Mouse (Mus musculus) ovary, postnatal 14 days (tissue): Measurements from ENCODE around the gene Cbarp.
"Not testable (repeated sequence)": the region's sequence is repeated elsewhere in the genome, so short reads cannot be mapped to it uniquely, and the experiment has no call there.

Source experiments
- DNase-seq: peaks from one replicate; pipeline ENCODE4 v3.0.0; 2022; ENCODE audit warnings: low spot score

The Cbarp gene

GRCm38 (mm10) chr10:80170052-80170451 is 29.4 kb upstream of the Cbarp start:
- DNase-seq, result no peak

GRCm38 (mm10) chr10:80169651-80170050 is 29.0 kb upstream of the Cbarp start:
- no peak for DNase-seq

- no peak for DNase-seq
Observed at GRCm38 (mm10) chr10:80169070-80169469, 28.4 kb upstream of the Cbarp start.

GRCm38 (mm10) chr10:80168038-80168661 is 27.5 kb upstream of the Cbarp start:
- DNase-seq, result peak; percentile 92

GRCm38 (mm10) chr10:80167460-80168037 is 26.9 kb upstream of the Cbarp start:
- peak; percentile 99 for DNase-seq

- not testable (repeated sequence) for DNase-seq
Observed at GRCm38 (mm10) chr10:80166136-80166535, 25.5 kb upstream of the Cbarp start.

- DNase-seq, result no peak
Observed at GRCm38 (mm10) chr10:80165392-80166128, 24.9 kb upstream of the Cbarp start, which contains the start of gene Cirbp. TSS of gene Cirbp (plus strand) at chr10:80165985.

- DNase-seq, result peak; percentile 96
Observed at GRCm38 (mm10) chr10:80164998-80165344, 24.3 kb upstream of the Cbarp start.

GRCm38 (mm10) chr10:80164161-80164997 is 23.7 kb upstream of the Cbarp start:
- no peak for DNase-seq

GRCm38 (mm10) chr10:80163721-80164120 is 23.1 kb upstream of the Cbarp start:
- DNase-seq, result no peak

- DNase-seq, result no peak
Observed at GRCm38 (mm10) chr10:80162716-80163299, 22.2 kb upstream of the Cbarp start.

GRCm38 (mm10) chr10:80162243-80162608 is 21.6 kb upstream of the Cbarp start:
- no peak for DNase-seq

- no peak for DNase-seq
Observed at GRCm38 (mm10) chr10:80161522-80162242, 21.0 kb upstream of the Cbarp start.

- DNase-seq, result peak; percentile 90
Observed at GRCm38 (mm10) chr10:80160455-80161371, 20.1 kb upstream of the Cbarp start.

GRCm38 (mm10) chr10:80159561-80160454 is 19.2 kb upstream of the Cbarp start:
- peak; percentile 98 for DNase-seq

GRCm38 (mm10) chr10:80159021-80159560 is 18.5 kb upstream of the Cbarp start:
- no peak for DNase-seq

- no peak for DNase-seq
Observed at GRCm38 (mm10) chr10:80158307-80158986, 17.8 kb upstream of the Cbarp start.
